Mouse (Mus musculus) lung, embryonic 15.5 days (tissue): ENCODE results near the gene Esrrg. TPM values are rescaled to one million over a fixed set of nuclear protein-coding genes. Genes with fewer than 3 reads are reported as not detected.

Experiments used
- ATAC-seq: fragments of 200-750 bp; cut with Nextera tagmentation; 2 replicates; pipeline ENCODE4 v1.8.0; 2017; ENCODE audit warnings: moderate number of reproducible peaks, borderline replicate concordance; ENCODE audit not compliant: low FRiP score, low TSS enrichment; ENCODE audit errors: extremely low read depth
- H3K27ac ChIP-seq: fragments of 300-500 bp; sonication (generic); 2 replicates; pipeline ENCODE4 v1.5.1; 2015; ENCODE audit warnings: moderate library complexity, mild to moderate bottlenecking, inconsistent platforms
- H3K27me3 ChIP-seq: fragments of 300-500 bp; sonication (generic); 2 replicates; pipeline ENCODE4 v1.6.1; 2015; ENCODE audit warnings: inconsistent platforms
- H3K36me3 ChIP-seq: fragments of 300-500 bp; sonication (generic); 2 replicates; pipeline ENCODE4 v1.6.1; 2015; ENCODE audit warnings: inconsistent platforms
- H3K4me1 ChIP-seq: fragments of 300-500 bp; sonication (generic); 2 replicates; pipeline ENCODE4 v1.6.1; 2015; ENCODE audit warnings: inconsistent platforms
- H3K4me2 ChIP-seq: fragments of 300-500 bp; sonication (generic); 2 replicates; pipeline ENCODE4 v1.6.1; 2015; ENCODE audit warnings: inconsistent platforms, mild to moderate bottlenecking, moderate library complexity
- H3K4me3 ChIP-seq: fragments of 300-500 bp; sonication (generic); 2 replicates; pipeline ENCODE4 v1.5.1; 2015; ENCODE audit warnings: mild to moderate bottlenecking, inconsistent platforms
- H3K9ac ChIP-seq: fragments of 300-500 bp; sonication (generic); 2 replicates; pipeline ENCODE4 v1.6.1; 2015; ENCODE audit warnings: inconsistent platforms
- H3K9me3 ChIP-seq: fragments of 300-500 bp; sonication (generic); 2 replicates; pipeline ENCODE4 v1.6.1; 2016; ENCODE audit warnings: inconsistent platforms
- WGBS: fragments of 180-500 bp; shearing (Covaris S2); methylation state at CpG from one replicate; pipeline ENCODE4 v1.1.7; 2015; 5-methylcytosine and 5-hydroxymethylcytosine counted together
- polyA plus RNA-seq: library from polyadenylated mRNA; unstranded; fragments of >200 nt; fragmentation: Nextera tagmentation; extraction: Ambion mirVana; gene quantifications from 2 replicates; pipeline ENCODE4 v1.2.1, GENCODE M21; 2015

The Esrrg gene
- polyA plus RNA-seq, 1 experiment from 2014 or later: 2.1 TPM

- WGBS: 34% methylated on average over 10 of the region's 10 CpGs
- H3K4me2 ChIP-seq: no peak overlapping the region
- no peak overlapping the region for H3K27ac ChIP-seq
- H3K4me1 ChIP-seq: no peaks in the 10 kb centered on the region
- no peak overlapping the region for H3K4me3 ChIP-seq
- H3K9me3 ChIP-seq: no peaks in the 10 kb centered on the region
- ATAC-seq: peak; percentile 42; the same call in 1 of the 2 replicates
- H3K27me3 ChIP-seq: no peaks in the 10 kb centered on the region
- H3K9ac ChIP-seq: no peak overlapping the region
- H3K36me3 ChIP-seq: no peaks in the 10 kb centered on the region
Measured at GRCm38 (mm10) chr1:188214885-188215611, 606.5 kb downstream of the Esrrg start.

GRCm38 (mm10) chr1:188221226-188221792 is 612.7 kb downstream of the Esrrg start:
- ATAC-seq: no peak
- Histone ChIP-seq H3K4me1 (no peaks in the 10 kb centered on the region), H3K36me3 (no peaks in the 10 kb centered on the region), H3K9ac (no peak overlapping the region), H3K4me3 (no peak overlapping the region), H3K27ac (no peak overlapping the region), H3K27me3 (no peaks in the 10 kb centered on the region), H3K4me2 (no peak overlapping the region), H3K9me3 (no peaks in the 10 kb centered on the region)
- 83% methylated on average over 4 of the region's 4 CpGs for WGBS

GRCm38 (mm10) chr1:188233036-188233724 is 624.6 kb downstream of the Esrrg start:
- Histone ChIP-seq H3K27ac (no peak overlapping the region), H3K4me3 (no peak overlapping the region), H3K9ac (no peak overlapping the region), H3K4me2 (no peak overlapping the region), H3K27me3 (no peaks in the 10 kb centered on the region), H3K4me1 (no peaks in the 10 kb centered on the region), H3K9me3 (no peaks in the 10 kb centered on the region), H3K36me3 (no peaks in the 10 kb centered on the region)
- no peak for ATAC-seq
- 84% methylated on average over 5 of the region's 5 CpGs for WGBS

GRCm38 (mm10) chr1:188238636-188239035 is 630.0 kb downstream of the Esrrg start:
- H3K27me3 ChIP-seq: no peaks in the 10 kb centered on the region
- H3K4me3 ChIP-seq: no peak overlapping the region
- H3K36me3 ChIP-seq: no peaks in the 10 kb centered on the region
- no peak for ATAC-seq
- no peaks in the 10 kb centered on the region; the same call in 1 of the 2 replicates for H3K4me1 ChIP-seq
- H3K27ac ChIP-seq: no peak overlapping the region
- H3K9ac ChIP-seq: no peak overlapping the region
- H3K4me2 ChIP-seq: no peak overlapping the region
- H3K9me3 ChIP-seq: no peaks in the 10 kb centered on the region

- Histone ChIP-seq H3K9me3 (no peaks in the 10 kb centered on the region), H3K36me3 (no peaks in the 10 kb centered on the region), H3K27ac (no peak overlapping the region), H3K27me3 (no peaks in the 10 kb centered on the region), H3K4me3 (no peak overlapping the region), H3K9ac (no peak overlapping the region), H3K4me1 (no peaks in the 10 kb centered on the region; the same call in 1 of the 2 replicates), H3K4me2 (no peak overlapping the region)
- WGBS: 71% methylated on average over 10 of the region's 10 CpGs
- no peak for ATAC-seq
Measured at GRCm38 (mm10) chr1:188241766-188242165, 633.2 kb downstream of the Esrrg start.

GRCm38 (mm10) chr1:188257500-188257899 is 648.9 kb downstream of the Esrrg start:
- no peaks in the 10 kb centered on the region for H3K36me3 ChIP-seq
- H3K9me3 ChIP-seq: no peaks in the 10 kb centered on the region
- no peak overlapping the region for H3K4me2 ChIP-seq
- no peak overlapping the region for H3K27ac ChIP-seq
- no peak overlapping the region for H3K4me3 ChIP-seq
- H3K9ac ChIP-seq: no peak overlapping the region
- 87% methylated on average over 7 of the region's 7 CpGs for WGBS
- H3K4me1 ChIP-seq: no peaks in the 10 kb centered on the region
- ATAC-seq: no peak
- H3K27me3 ChIP-seq: no peaks in the 10 kb centered on the region

GRCm38 (mm10) chr1:188260259-188261107 is 651.9 kb downstream of the Esrrg start:
- Histone ChIP-seq H3K36me3 (no peaks in the 10 kb centered on the region), H3K27me3 (no peaks in the 10 kb centered on the region), H3K4me3 (no peak overlapping the region), H3K9me3 (no peaks in the 10 kb centered on the region), H3K4me1 (no peaks in the 10 kb centered on the region), H3K4me2 (no peak overlapping the region), H3K27ac (no peak overlapping the region), H3K9ac (no peak overlapping the region)
- 73% methylated on average over 6 of the region's 6 CpGs for WGBS
- no peak for ATAC-seq

- no peak within 1 kb of the TSS for H3K9ac ChIP-seq
- H3K4me2 ChIP-seq: no peak within 1 kb of the TSS
- no peaks in the 10 kb centered on the region for H3K27me3 ChIP-seq
- H3K27ac ChIP-seq: no peak within 1 kb of the TSS
- H3K4me3 ChIP-seq: no peak within 1 kb of the TSS
- H3K4me1 ChIP-seq: no peaks in the 10 kb centered on the region
- WGBS: 66% methylated on average over 10 of the region's 10 CpGs
- H3K9me3 ChIP-seq: no peaks in the 10 kb centered on the region
- H3K36me3 ChIP-seq: no peaks in the 10 kb centered on the region
- ATAC-seq: no peak
Measured at GRCm38 (mm10) chr1:188261903-188262682, 653.5 kb downstream of the Esrrg start, which contains the start of gene Ush2a. Gene Ush2a, plus strand, starts transcription at chr1:188262023.
